Mouse (Mus musculus): ENCODE measurements around the gene Rgs7.
A peak's percentile ranks its signal among the peaks of the same experiment; 100 is the strongest.

Rgs7 gene

DNA sequence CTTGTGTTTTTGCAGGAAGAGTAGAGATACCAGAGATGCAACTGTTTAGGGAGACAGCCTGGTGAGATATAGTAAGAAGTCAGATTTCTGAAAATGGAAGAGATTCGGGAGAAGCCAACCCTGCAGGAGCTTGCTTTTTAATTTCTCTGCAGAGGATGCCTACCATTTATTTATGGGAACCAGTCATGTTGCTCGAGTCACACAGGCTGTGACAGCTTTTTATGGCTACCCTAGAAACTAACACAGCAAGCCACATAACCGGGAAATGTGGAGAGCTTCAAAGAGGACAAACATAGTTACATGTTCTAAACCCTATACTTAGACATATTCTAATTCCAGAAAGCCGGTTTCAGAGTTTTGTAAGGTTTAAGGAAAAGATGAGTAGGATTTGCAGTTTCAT lies 349.2 kb downstream of the Rgs7 start:
- DNase-seq: no peak

DNA sequence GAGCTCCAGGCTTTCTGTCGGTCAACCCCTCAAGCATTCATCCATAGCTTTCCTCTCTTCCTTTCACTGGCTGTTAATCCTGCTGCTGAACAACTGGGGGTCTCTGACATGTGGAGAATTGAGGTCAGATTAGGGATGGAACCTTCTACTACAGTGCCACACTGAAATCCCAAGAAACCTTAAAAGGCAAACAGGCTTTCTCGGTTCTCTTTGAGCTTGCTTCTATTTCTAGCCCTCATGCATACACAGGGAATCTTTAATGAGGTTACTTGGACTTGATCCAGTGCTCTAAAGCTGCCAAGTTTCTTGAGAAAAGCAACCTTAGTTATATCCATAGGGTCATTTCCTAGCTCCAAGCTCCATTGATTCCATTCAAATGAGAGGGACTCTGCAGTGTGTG lies 363.8 kb downstream of the Rgs7 start:
- DNase-seq: peak; percentile 15

DNA sequence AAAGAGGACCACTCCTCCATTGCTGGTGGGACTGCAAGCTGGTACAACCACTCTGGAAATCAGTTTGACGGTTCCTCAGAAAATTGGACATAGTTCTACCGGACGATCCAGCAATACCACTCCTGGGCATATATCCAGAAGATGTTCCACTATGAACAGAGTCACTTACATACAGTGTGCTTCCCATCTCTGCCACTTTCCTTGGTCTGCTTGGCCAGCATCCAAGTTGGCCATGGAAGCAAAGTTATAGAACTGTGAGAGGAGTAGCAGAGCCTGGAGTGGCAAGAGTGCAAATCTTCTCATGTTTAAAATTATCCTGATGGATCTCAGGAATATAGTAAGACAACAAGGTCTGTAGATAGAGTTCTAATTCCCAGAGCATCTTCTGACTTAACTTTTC lies 367.9 kb downstream of the Rgs7 start:
- peak; percentile 6 for DNase-seq

DNA sequence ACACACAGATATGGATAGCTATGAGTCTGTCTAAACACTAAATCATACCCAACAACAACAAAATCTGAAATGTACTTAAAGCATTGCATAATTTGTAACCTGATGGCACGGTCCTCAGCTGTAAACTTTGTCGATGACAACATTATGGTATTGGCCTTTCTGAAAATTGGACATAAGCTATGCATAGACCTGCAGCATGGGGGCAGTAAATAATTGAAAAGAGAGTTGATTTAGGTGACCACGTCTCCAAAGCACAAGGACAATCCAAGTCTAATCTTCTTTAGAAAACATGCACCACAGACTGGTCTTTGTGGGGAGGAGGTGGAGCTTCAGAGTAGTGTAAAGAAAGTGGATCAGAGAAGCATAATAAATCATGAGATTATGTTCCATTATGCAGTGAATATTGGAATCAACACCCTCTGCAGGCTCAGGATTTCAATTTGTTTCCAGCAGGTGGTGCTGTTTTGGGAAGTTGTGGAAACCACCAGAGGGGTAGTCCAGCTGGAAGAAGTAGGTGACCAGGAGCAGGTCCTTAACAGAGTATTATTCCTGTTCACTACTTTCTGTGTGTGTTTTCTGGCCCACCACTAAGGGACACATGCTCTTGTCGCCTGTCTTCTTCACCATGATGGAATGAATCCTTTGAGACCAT lies 373.3 kb downstream of the Rgs7 start:
- DNase-seq: peak; percentile 21

DNA sequence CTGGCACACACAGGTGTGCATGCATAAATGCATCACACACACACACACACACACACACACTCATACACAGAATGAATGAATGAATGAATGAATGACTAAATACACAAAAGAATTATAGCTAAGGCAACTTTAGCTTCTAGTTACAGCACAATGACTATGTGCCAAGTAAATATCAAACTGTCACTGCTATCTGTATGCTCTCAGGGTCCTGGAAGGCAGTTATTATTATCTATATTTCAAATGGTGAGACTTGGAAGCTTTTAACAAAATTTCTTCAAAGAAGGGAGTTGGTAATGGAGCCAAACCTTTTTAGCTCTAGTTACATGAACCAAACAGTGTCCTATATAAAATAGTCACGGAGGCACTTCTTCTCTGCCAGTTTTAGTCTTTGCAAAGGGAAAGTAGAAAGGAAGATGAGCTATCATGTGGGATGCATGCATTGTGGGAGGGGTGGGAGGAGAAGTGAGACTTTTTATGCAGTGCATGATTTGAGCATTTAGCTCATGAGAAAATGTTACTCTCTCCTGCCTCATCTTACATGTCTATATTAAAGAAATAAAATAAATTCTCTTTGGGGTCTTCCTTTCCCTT lies 383.9 kb downstream of the Rgs7 start:
- DNase-seq: no peak

DNA sequence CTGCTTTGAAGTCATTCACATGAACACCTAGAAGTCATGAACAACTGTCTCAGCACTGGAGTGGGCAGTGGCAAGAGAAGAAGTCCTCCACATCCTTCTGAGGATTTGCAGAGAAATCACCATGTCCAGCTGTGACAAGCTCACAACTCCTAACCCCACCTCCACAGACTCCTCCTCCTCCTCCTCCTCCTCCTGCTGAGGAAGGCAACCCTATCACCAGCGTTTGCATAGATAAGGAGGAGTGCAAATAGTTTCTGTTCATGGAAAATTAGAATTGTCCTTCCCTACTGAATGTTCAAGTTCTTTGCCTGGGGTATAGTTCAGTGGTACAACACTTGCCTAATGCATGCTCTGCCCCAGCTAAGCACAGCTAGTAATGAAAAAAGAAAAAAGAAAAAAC lies 386.0 kb downstream of the Rgs7 start:
- DNase-seq: no peak

- no peak for DNase-seq
These were observed 386.9 kb downstream of the Rgs7 start for GRCm38 (mm10) chr1:175105426-175105825.

- no peak for DNase-seq
These were observed 395.3 kb downstream of the Rgs7 start for GRCm38 (mm10) chr1:175097014-175097413.

DNA sequence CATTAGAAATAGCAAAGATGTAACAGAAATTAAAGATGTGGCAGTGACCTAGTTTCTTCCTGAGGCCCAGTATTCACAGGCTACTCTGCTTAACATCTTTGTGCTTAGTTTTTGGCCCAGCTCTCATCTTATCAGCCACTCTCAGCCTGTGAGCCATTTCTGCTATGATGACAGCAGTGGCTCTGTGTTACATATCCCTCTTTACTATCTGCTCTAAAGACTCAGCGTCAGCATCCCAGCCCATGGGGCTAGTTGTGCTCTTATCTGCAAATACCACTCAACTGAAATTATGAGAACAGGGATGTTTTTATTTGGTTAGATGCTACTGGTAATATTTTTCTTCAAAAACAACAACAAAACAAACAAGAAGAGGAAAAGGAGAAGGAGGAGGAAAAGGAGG lies 410.2 kb downstream of the Rgs7 start:
- no peak for DNase-seq

DNA sequence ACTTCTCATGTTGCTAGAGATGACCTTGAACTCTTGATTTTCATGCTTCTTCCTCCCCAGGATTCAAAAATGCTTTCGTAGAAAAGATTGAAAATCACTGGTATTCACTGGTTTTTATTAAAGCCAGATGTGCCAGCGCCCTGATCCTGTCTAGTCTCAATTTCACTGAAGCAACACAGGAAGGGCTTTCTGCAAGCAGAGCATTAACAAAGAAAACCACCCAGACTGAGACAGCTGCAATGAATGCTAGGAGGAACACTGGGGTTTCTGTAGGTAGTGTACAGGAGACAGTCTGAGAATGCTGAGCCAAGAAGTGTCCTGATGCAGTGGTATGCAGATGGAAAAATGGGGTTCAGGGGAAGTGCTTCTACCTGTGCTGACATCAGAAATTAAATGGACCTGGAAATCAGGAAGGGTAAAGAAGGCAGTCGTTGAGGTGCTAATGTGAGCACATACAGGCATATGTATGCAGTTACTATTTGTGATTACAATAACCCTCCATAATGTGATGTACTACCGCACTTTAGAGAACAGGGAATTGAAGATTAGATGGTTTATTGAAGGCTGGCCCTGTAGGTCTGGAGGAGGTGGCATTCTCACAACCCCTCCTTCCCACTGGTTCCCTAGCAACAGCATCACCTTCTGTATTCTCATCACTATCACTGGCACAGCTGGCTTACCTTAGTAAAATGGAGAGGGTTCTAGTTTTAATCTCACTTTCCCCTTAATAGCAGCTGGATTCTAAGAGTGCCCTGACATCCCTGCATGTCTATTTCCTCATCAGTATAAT lies 412.3 kb downstream of the Rgs7 start:
- DNase-seq: no peak

- DNase-seq: no peak
These were observed 418.6 kb downstream of the Rgs7 start for GRCm38 (mm10) chr1:175073500-175074232.

- no peak for DNase-seq
These were observed 422.5 kb downstream of the Rgs7 start for GRCm38 (mm10) chr1:175069758-175070290.

DNA sequence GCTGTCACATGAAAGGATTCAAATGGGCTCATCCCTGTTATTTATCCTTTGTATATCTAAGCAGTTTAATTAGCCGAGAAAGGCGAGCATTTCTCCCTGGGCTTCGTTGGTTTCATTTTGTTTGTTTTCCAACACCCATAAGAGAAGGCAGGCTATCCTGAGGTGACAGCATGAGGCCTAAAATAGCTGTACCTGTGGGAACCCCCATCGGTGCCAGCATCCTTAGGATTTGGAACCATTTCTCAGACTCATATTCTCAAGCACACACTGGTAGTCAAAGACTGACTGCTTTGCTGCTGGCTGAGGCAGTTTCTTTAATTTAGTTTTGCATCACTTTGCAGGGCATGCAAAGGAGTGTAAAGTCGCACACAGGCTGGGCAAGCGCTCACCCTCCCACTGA lies 443.2 kb downstream of the Rgs7 start:
- DNase-seq: no peak

DNA sequence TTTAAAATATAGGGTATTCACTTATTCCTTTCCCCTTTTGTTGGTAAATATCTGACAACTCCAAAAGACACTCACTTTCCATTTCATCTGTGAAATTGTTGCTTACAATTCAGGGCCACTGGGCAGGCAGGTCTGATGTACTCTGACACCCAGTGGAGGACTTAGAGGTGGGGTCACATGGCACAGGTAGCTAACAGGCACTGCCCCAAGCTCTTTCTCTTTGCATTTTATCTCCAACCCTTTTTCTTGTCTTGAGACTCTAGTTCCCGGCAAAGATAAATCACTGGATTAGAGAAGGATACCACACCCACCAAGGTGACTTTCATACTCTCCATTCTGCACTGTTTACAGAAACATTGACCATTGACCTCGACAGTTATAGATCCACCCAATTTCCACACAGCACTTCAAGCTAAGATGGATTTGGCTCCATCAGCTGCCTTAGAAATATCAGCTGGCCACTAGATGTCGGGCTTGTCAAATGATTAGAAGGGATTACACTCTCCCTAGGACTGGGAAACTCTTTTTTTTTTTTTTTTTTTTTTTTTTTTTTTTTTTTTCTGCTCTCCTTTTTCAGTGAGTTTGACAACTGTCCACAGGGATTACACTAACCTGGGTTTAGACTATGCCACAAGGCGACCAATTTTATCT lies 451.0 kb downstream of the Rgs7 start:
- DNase-seq: peak; percentile 72

GRCm38 (mm10) chr1:175040038-175040437 lies 452.3 kb downstream of the Rgs7 start:
- no peak for DNase-seq

DNA sequence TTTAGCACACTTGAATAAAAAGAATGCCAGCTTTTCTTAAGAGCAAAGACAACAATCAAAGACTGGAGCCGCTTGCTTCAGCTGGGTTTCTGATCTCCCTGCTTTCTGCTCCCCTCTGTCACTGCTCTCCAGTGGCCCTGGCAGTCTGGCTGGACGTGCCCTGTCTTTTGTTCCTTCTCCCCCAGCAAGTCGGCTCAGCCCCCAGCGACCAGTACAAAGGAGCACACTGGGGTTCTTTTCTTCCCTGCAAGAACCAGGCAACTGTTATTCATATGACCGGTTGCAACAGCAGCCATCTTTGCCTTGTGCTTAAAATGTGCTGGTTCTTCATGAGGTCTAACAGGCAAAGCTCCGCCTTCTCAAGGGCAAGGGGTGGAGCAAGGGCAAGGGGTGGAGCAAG lies 452.7 kb downstream of the Rgs7 start:
- DNase-seq: no peak

DNA sequence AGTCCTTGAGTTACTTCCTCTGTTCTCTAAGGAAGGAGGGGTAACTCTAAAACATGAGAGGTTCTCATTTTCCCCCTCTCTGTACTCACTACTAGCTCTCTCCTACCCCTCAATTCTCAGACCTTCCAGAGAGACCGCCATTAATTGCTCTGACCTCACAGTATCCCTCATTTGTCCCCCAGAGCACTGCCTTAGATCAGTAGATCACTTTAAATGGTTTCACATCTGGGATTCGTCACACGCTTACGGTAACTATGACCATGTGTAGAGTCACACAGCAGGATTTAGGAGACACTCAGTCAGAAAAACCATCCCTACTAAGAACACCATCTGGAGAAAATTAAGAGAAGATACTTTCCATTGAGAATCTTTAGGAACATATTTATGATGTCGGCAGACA lies 456.8 kb downstream of the Rgs7 start:
- no peak for DNase-seq

GRCm38 (mm10) chr1:175032015-175032414 lies 460.3 kb downstream of the Rgs7 start:
- DNase-seq: no peak

DNA sequence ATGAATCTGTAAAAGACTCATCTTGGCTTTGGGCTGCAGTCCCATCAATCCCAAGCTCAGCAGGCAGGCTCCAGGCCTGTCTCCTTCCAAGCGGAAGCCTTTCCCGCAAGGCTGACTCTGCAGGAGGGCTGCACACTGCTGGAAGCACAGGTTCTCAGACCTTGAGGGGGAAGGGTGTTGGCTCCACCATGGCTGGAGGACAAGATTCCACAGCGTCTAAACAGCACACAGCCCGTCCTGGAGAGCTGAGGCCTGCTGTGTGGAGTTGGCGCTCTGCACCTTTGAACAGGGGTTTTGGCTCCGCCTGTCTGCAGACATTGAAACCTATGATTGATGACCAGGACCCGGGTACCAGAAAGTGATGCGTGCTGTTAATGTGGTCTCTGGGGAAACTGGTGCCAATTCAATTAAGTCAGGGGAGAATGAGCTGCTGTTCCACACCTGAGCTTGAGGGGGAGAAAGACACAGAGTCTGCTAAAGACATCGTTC lies 463.5 kb downstream of the Rgs7 start:
- peak; percentile 9 for DNase-seq

GRCm38 (mm10) chr1:175028267-175028666 lies 464.0 kb downstream of the Rgs7 start:
- DNase-seq: no peak

DNA sequence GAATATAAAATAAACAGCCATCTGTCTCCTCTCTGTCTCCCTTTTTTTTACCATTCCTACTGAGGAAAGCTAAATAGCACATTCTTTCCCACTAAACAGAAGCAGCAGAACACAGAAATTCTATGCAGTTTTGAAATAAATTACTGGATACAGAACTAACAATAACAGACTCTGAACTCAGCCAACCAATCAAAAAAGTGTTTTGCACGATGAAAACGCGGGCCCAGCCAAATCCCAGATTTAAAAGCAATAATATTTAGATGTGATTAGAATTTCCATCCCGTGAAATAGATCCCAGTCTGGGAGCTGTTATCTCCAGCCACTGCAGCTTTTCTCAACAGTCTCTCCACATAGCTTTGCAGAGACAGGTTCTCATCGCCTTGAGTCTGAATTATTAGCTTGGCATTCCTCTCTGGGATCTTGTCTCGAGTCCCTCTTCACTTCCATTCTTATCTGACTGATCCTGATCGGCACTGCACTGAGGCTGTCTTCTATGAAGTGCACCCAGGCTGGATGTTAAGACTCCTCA lies 466.5 kb downstream of the Rgs7 start:
- DNase-seq: no peak

- no peak for DNase-seq
These were observed 468.2 kb downstream of the Rgs7 start for GRCm38 (mm10) chr1:175024136-175024535.
